Mouse (Mus musculus) bone marrow macrophage, adult 2 months (primary cell): ENCODE data around the gene Lrrc8d.

ENCODE experiments used
- CTCF ChIP-seq: IDR thresholded peaks from 2 replicates; pipeline ENCODE4 v1.5.1; 2012; ENCODE audit warnings: low read depth, mild to moderate bottlenecking, low read length, moderate library complexity
- POLR2A ChIP-seq: IDR thresholded peaks from 2 replicates; pipeline ENCODE4 v1.6.1; 2012; ENCODE audit warnings: mild to moderate bottlenecking, low read depth, low read length, borderline replicate concordance

DNA sequence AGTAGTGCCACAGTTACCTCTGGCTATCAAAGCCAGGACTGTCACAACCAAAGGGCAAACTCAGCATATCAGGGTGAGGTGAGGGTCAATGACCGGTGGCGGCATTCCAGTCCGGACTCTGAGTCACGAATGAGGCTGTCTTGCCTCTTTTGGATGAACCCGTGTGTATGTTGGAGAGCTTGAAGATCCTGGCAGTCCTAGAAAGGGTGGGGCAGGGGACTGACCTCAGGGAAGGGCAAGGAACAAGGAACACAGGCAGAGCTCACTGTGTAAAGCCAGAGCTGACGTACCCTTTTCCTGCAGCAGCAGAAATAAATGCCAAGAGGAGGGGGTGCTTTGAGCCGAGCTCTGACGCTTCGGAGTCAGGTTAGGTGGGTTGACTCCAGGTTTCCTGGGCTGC, 136.2 kb downstream of the Lrrc8d start:
- TF ChIP-seq CTCF: no peak
- no peak for TF ChIP-seq POLR2A
